Mouse (Mus musculus) thymus, postnatal 4 days (tissue): ENCODE measurements at regions not wholly inside any gene's neighbourhood (a gene's known extent, or its start where the extent isn't known, plus 50 kb on each side); places are given as distances from the start of the nearest gene placed in this dataset.
A peak's percentile ranks its signal among the peaks of the same experiment; 100 is the strongest.

Experiments
- DNase-seq: peaks from one replicate; pipeline ENCODE4 v3.0.0; 2021

- no peak for DNase-seq
Measured at GRCm38 (mm10) chr15:96878796-96879195, 177.0 kb downstream of the Slc38a4 start.

GRCm38 (mm10) chr15:96877931-96878330 is 177.8 kb downstream of the Slc38a4 start:
- DNase-seq = no peak

- no peak for DNase-seq
Measured at GRCm38 (mm10) chr15:96877271-96877670, 177.7 kb upstream of the Slc38a2 start.

- DNase-seq = no peak
Measured at GRCm38 (mm10) chr15:96874145-96874544, 174.6 kb upstream of the Slc38a2 start.

GRCm38 (mm10) chr15:96873562-96873961 is 174.0 kb upstream of the Slc38a2 start:
- DNase-seq = no peak

GRCm38 (mm10) chr15:96873126-96873525 is 173.6 kb upstream of the Slc38a2 start:
- no peak for DNase-seq

- no peak for DNase-seq
Measured at GRCm38 (mm10) chr15:96867701-96868100, 168.2 kb upstream of the Slc38a2 start.

- no peak for DNase-seq
Measured at GRCm38 (mm10) chr15:96865932-96866331, 166.4 kb upstream of the Slc38a2 start.

- no peak for DNase-seq
Measured at GRCm38 (mm10) chr15:96857709-96858108, 158.2 kb upstream of the Slc38a2 start.

- DNase-seq = no peak
Measured at GRCm38 (mm10) chr15:96851970-96852768, 152.6 kb upstream of the Slc38a2 start.

GRCm38 (mm10) chr15:96848150-96848549 is 148.6 kb upstream of the Slc38a2 start:
- DNase-seq = peak; percentile 80

GRCm38 (mm10) chr15:96845221-96845620 is 145.7 kb upstream of the Slc38a2 start:
- DNase-seq = no peak

GRCm38 (mm10) chr15:96844290-96844689 is 144.8 kb upstream of the Slc38a2 start:
- no peak for DNase-seq

- no peak for DNase-seq
Measured at GRCm38 (mm10) chr15:96843589-96843988, 144.1 kb upstream of the Slc38a2 start.

- DNase-seq = no peak
Measured at GRCm38 (mm10) chr15:96842881-96843280, 143.4 kb upstream of the Slc38a2 start.

GRCm38 (mm10) chr15:96836670-96837069 is 137.1 kb upstream of the Slc38a2 start:
- no peak for DNase-seq

- DNase-seq = no peak
Measured at GRCm38 (mm10) chr15:96834862-96835261, 135.3 kb upstream of the Slc38a2 start.

GRCm38 (mm10) chr15:96834162-96834843 is 134.8 kb upstream of the Slc38a2 start:
- DNase-seq = no peak

- DNase-seq = no peak
Measured at GRCm38 (mm10) chr15:96832389-96832788, 132.9 kb upstream of the Slc38a2 start.

GRCm38 (mm10) chr15:96831256-96831655 is 131.7 kb upstream of the Slc38a2 start:
- DNase-seq = no peak

- DNase-seq = no peak
Measured at GRCm38 (mm10) chr15:96830578-96830977, 131.0 kb upstream of the Slc38a2 start.

- no peak for DNase-seq
Measured at GRCm38 (mm10) chr15:96829941-96830340, 130.4 kb upstream of the Slc38a2 start.

- no peak for DNase-seq
Measured at GRCm38 (mm10) chr15:96828681-96829080, 129.2 kb upstream of the Slc38a2 start.

GRCm38 (mm10) chr15:96827931-96828330 is 128.4 kb upstream of the Slc38a2 start:
- no peak for DNase-seq
